Comparison of ENCODE assay signal across 22 mouse cellular contexts in genomic region chr13:72265650-72266049, GRCm38 (mm10).
DNase-seq lines count a peak whose midpoint lies in the region; ATAC-seq and TF ChIP-seq lines count a peak whose summit lies in the region.
"Had no signal": no experiment of that assay in that cellular context is flagged by ENCODE, and none has a peak within 500 bp of the region (broad histone marks: within the 10 kb centered on the region; RNA-seq: fewer than 3 reads in every experiment).

No protein-coding gene starts in this region.

- TF ChIP-seq CTCF in lung, adult 2 months (IDR thresholded peaks at IDR 0.05; ENCODE audit: insufficient read depth, low read length), result no peak

- H3K27ac ChIP-seq in hindbrain, embryonic 15.5 days (replicated peaks), result no peak overlapping the region
- no peak overlapping the region for H3K27ac ChIP-seq in neural tube, embryonic 15.5 days (replicated peaks)
- H3K27ac ChIP-seq: embryonic facial prominence, embryonic 15.5 days; gastrocnemius, adult 2 months; kidney, embryonic 15.5 days; left cerebral cortex, adult 2 months; liver, embryonic 12.5 days had no signal

- H3K36me3 ChIP-seq in hindbrain, embryonic 15.5 days, result no peaks in the 10 kb centered on the region
- H3K36me3 ChIP-seq in neural tube, embryonic 15.5 days, result no peaks in the 10 kb centered on the region
- H3K36me3 ChIP-seq: embryonic facial prominence, embryonic 15.5 days; heart, embryonic 12.5 days; kidney, embryonic 15.5 days; liver, embryonic 12.5 days had no signal

- DNase-seq in heart, adult 8-10 months (ENCODE audit: low spot score), result peak; percentile 6
- DNase-seq in heart, postnatal 25 days (ENCODE audit: low spot score), result no peak
- peak; percentile 76 for DNase-seq in retina, postnatal 1 day
- DNase-seq in retina, embryonic 14.5 days (ENCODE audit: low spot score), result no peak
- no peak for DNase-seq in lung, adult 2 months
- DNase-seq: adrenal gland, adult 8-10 months; cerebellum, adult 11 months; cerebellum, postnatal 25 days; gastrocnemius, adult 2 months; kidney, postnatal 4 days; layer of hippocampus, adult 9-11 months; lung, embryonic 14.5 days; lung, postnatal 4 days had no signal

- intact Hi-C loops in heart, postnatal 25 days (cut with DNase I), result no loop called here

- no peak overlapping the region for H3K9ac ChIP-seq in hindbrain, embryonic 15.5 days
- no peak overlapping the region for H3K9ac ChIP-seq in neural tube, embryonic 15.5 days (replicated peaks)
- H3K9ac ChIP-seq: embryonic facial prominence, embryonic 15.5 days; heart, embryonic 12.5 days; kidney, embryonic 15.5 days; liver, embryonic 12.5 days; lung, embryonic 14.5 days had no signal

- peak; percentile 63; the same call in 1 of the 2 replicates for ATAC-seq in hindbrain, embryonic 15.5 days (ENCODE audit: low FRiP score, low read depth)
- ATAC-seq in neural tube, embryonic 15.5 days (ENCODE audit: low FRiP score), result peak; percentile 63; the same call in 1 of the 2 replicates
- ATAC-seq in inflammation-experienced regulatory T-cells, adult 6 months, result no peak
- ATAC-seq: intestine, postnatal 0 days; liver, embryonic 12.5 days had no signal

- no peak overlapping the region for H3K4me3 ChIP-seq in hindbrain, embryonic 15.5 days
- no peak overlapping the region for H3K4me3 ChIP-seq in neural tube, embryonic 15.5 days (replicated peaks)
- no peak overlapping the region for H3K4me3 ChIP-seq in lung, adult 2 months (replicated peaks; ENCODE audit: extremely low read depth, low read depth, low read length)
- H3K4me3 ChIP-seq: embryonic facial prominence, embryonic 15.5 days; gastrocnemius, adult 2 months; heart, embryonic 12.5 days; kidney, embryonic 15.5 days; left cerebral cortex, adult 2 months; liver, embryonic 12.5 days had no signal

- 36% methylated on average over 11 of the region's 11 CpGs for WGBS in hindbrain, embryonic 15.5 days
- WGBS in neural tube, embryonic 15.5 days, result 34% methylated on average over 11 of the region's 11 CpGs
- WGBS in lung, adult 2 months, result 85% methylated on average over 11 of the region's 11 CpGs

- TF ChIP-seq POLR2A in lung, adult 2 months (IDR thresholded peaks at IDR 0.05; ENCODE audit: borderline replicate concordance, extremely low read depth, low read depth, low read length), result no peak

- H3K4me1 ChIP-seq in hindbrain, embryonic 15.5 days (replicated peaks), result peaks cover 16% of the 10 kb centered on the region
- peaks cover 15% of the 10 kb centered on the region for H3K4me1 ChIP-seq in neural tube, embryonic 15.5 days
- H3K4me1 ChIP-seq in lung, adult 2 months (ENCODE audit: control insufficient read depth, insufficient read depth, low read length), result no peaks in the 10 kb centered on the region
- H3K4me1 ChIP-seq: embryonic facial prominence, embryonic 15.5 days; heart, embryonic 12.5 days; kidney, embryonic 15.5 days; liver, embryonic 12.5 days had no signal

- no peaks in the 10 kb centered on the region for H3K9me3 ChIP-seq in hindbrain, embryonic 15.5 days
- no peaks in the 10 kb centered on the region for H3K9me3 ChIP-seq in neural tube, embryonic 15.5 days (replicated peaks)
- H3K9me3 ChIP-seq: embryonic facial prominence, embryonic 15.5 days; heart, embryonic 12.5 days; kidney, embryonic 15.5 days; liver, embryonic 12.5 days had no signal

- peak overlapping the region; percentile 19; the same call in 1 of the 2 replicates for H3K4me2 ChIP-seq in hindbrain, embryonic 15.5 days
- no peak overlapping the region for H3K4me2 ChIP-seq in neural tube, embryonic 15.5 days
- H3K4me2 ChIP-seq: embryonic facial prominence, embryonic 15.5 days; heart, embryonic 12.5 days; kidney, embryonic 15.5 days; liver, embryonic 12.5 days; lung, embryonic 14.5 days had no signal

- H3K27me3 ChIP-seq in hindbrain, embryonic 15.5 days, result peaks cover 5% of the 10 kb centered on the region; the same call in 1 of the 2 replicates
- H3K27me3 ChIP-seq in neural tube, embryonic 15.5 days (replicated peaks), result peaks cover 8% of the 10 kb centered on the region
- H3K27me3 ChIP-seq: embryonic facial prominence, embryonic 15.5 days; heart, embryonic 12.5 days; liver, embryonic 12.5 days had no signal

Comparison
In these comparisons a context has a peak if more than half of its experiments do, and no peak if none do; other contexts are left out.
1. DNase-seq: peak in heart, adult 8-10 months (single experiment) and retina, postnatal 1 day (single experiment); none in heart, postnatal 25 days (single experiment), retina, embryonic 14.5 days (single experiment) and lung, adult 2 months (single experiment).